Mouse (Mus musculus) heart, embryonic 13.5 days (tissue): Measurements from ENCODE around the gene Heg1. TPM values are rescaled to one million over a fixed set of nuclear protein-coding genes. Genes with fewer than 3 reads are reported as not detected.

Source experiments
- ATAC-seq: fragments of 200-750 bp; cut with Nextera tagmentation; 2 replicates; pipeline ENCODE4 v1.8.0; 2017; ENCODE audit warnings: moderate TSS enrichment; ENCODE audit not compliant: insufficient number of reproducible peaks, low FRiP score, low TSS enrichment; ENCODE audit errors: extremely low read depth
- H3K27ac ChIP-seq: fragments of 300-500 bp; sonication (generic); replicated peaks from 2 replicates; pipeline ENCODE4 v1.5.1; 2015; ENCODE audit warnings: moderate library complexity, mild to moderate bottlenecking, inconsistent platforms
- H3K27me3 ChIP-seq: fragments of 300-500 bp; sonication (generic); replicated peaks from 2 replicates; pipeline ENCODE4 v1.6.1; 2015; ENCODE audit warnings: mild to moderate bottlenecking, inconsistent platforms
- H3K36me3 ChIP-seq: fragments of 300-500 bp; sonication (generic); 2 replicates; pipeline ENCODE4 v1.6.1; 2015; ENCODE audit warnings: mild to moderate bottlenecking, inconsistent platforms
- H3K4me1 ChIP-seq: fragments of 300-500 bp; sonication (generic); 2 replicates; pipeline ENCODE4 v1.6.1; 2015; ENCODE audit warnings: inconsistent platforms
- H3K4me2 ChIP-seq: fragments of 300-500 bp; sonication (generic); 2 replicates; pipeline ENCODE4 v1.6.1; 2015; ENCODE audit warnings: inconsistent platforms, mild to moderate bottlenecking, moderate library complexity
- H3K4me3 ChIP-seq: fragments of 300-500 bp; sonication (generic); 2 replicates; pipeline ENCODE4 v1.5.1; 2015; ENCODE audit warnings: moderate library complexity, mild to moderate bottlenecking, inconsistent platforms
- H3K9ac ChIP-seq: fragments of 300-500 bp; sonication (generic); 2 replicates; pipeline ENCODE4 v1.6.1; 2015; ENCODE audit warnings: inconsistent platforms, mild to moderate bottlenecking, moderate library complexity
- H3K9me3 ChIP-seq: fragments of 300-500 bp; sonication (generic); 2 replicates; pipeline ENCODE4 v1.6.1; 2016; ENCODE audit warnings: inconsistent platforms
- WGBS: fragments of 180-500 bp; shearing (Covaris S2); methylation state at CpG from one replicate; pipeline ENCODE4 v1.1.7; 2015; ENCODE audit warnings: mixed read lengths; 5-methylcytosine and 5-hydroxymethylcytosine counted together
- polyA plus RNA-seq: library from polyadenylated mRNA; unstranded; fragments of >200 nt; fragmentation: Nextera tagmentation; extraction: Ambion mirVana; gene quantifications from 2 replicates; pipeline ENCODE4 v1.2.1, GENCODE M21; 2015

Gene Heg1
- polyA plus RNA-seq, 1 experiment from 2014 or later: 32.3 TPM

GRCm38 (mm10) chr16:33708031-33708430, 23.9 kb downstream of the Heg1 start:
- Histone ChIP-seq H3K27me3 (no peaks in the 10 kb centered on the region), H3K4me1 (peaks cover 83% of the 10 kb centered on the region), H3K27ac (no peak overlapping the region), H3K9me3 (no peaks in the 10 kb centered on the region), H3K4me3 (no peak overlapping the region), H3K9ac (no peak overlapping the region), H3K4me2 (no peak overlapping the region), H3K36me3 (peaks cover 48% of the 10 kb centered on the region)
- 86% methylated on average over 10 of the region's 10 CpGs for WGBS
- no peak for ATAC-seq

- peaks cover 83% of the 10 kb centered on the region for H3K4me1 ChIP-seq
- H3K9ac ChIP-seq: no peak overlapping the region
- 86% methylated on average over 12 of the region's 12 CpGs for WGBS
- no peaks in the 10 kb centered on the region for H3K27me3 ChIP-seq
- ATAC-seq: no peak
- no peak overlapping the region for H3K27ac ChIP-seq
- H3K9me3 ChIP-seq: no peaks in the 10 kb centered on the region
- H3K36me3 ChIP-seq: peaks cover 54% of the 10 kb centered on the region
- H3K4me2 ChIP-seq: no peak overlapping the region
- no peak overlapping the region for H3K4me3 ChIP-seq
Measured at GRCm38 (mm10) chr16:33708585-33709397, 24.6 kb downstream of the Heg1 start.

- no peaks in the 10 kb centered on the region for H3K27me3 ChIP-seq
- ATAC-seq: peak; percentile 37
- H3K4me2 ChIP-seq: peak overlapping the region; percentile 56
- H3K4me3 ChIP-seq: peak overlapping the region; percentile 25
- H3K9ac ChIP-seq: no peak overlapping the region; the same call in 1 of the 2 replicates
- peaks cover 55% of the 10 kb centered on the region for H3K4me1 ChIP-seq
- peak overlapping the region; percentile 20; the same call in 1 of the 2 replicates for H3K27ac ChIP-seq
- WGBS: 13% methylated on average over 13 of the region's 13 CpGs
- H3K36me3 ChIP-seq: peaks cover 72% of the 10 kb centered on the region
- no peaks in the 10 kb centered on the region for H3K9me3 ChIP-seq
Measured at GRCm38 (mm10) chr16:33714271-33714670, 30.1 kb downstream of the Heg1 start.

GRCm38 (mm10) chr16:33723241-33723640, 39.1 kb downstream of the Heg1 start:
- Histone ChIP-seq H3K27ac (no peak overlapping the region), H3K27me3 (no peaks in the 10 kb centered on the region), H3K9me3 (peaks cover 6% of the 10 kb centered on the region; the same call in 1 of the 2 replicates), H3K4me2 (no peak overlapping the region), H3K4me3 (no peak overlapping the region), H3K4me1 (no peaks in the 10 kb centered on the region), H3K9ac (no peak overlapping the region), H3K36me3 (peaks cover 91% of the 10 kb centered on the region)
- 89% methylated on average over 2 of the region's 2 CpGs for WGBS
- ATAC-seq: no peak

GRCm38 (mm10) chr16:33723983-33724382, 39.8 kb downstream of the Heg1 start:
- ATAC-seq: no peak
- H3K4me2 ChIP-seq: no peak overlapping the region
- peaks cover 91% of the 10 kb centered on the region for H3K36me3 ChIP-seq
- no peak overlapping the region for H3K27ac ChIP-seq
- no peaks in the 10 kb centered on the region for H3K27me3 ChIP-seq
- no peaks in the 10 kb centered on the region for H3K4me1 ChIP-seq
- no peak overlapping the region for H3K9ac ChIP-seq
- WGBS: 94% methylated on average over 3 of the region's 3 CpGs
- H3K9me3 ChIP-seq: peaks cover 6% of the 10 kb centered on the region; the same call in 1 of the 2 replicates
- no peak overlapping the region for H3K4me3 ChIP-seq

GRCm38 (mm10) chr16:33726261-33726660, 42.1 kb downstream of the Heg1 start:
- Histone ChIP-seq H3K4me1 (peaks cover 5% of the 10 kb centered on the region), H3K9ac (no peak overlapping the region), H3K27me3 (no peaks in the 10 kb centered on the region), H3K36me3 (peaks cover 92% of the 10 kb centered on the region), H3K9me3 (peaks cover 6% of the 10 kb centered on the region; the same call in 1 of the 2 replicates), H3K27ac (no peak overlapping the region), H3K4me2 (no peak overlapping the region), H3K4me3 (no peak overlapping the region)
- no peak for ATAC-seq
- 88% methylated on average over 17 of the region's 17 CpGs for WGBS

- H3K4me3 ChIP-seq: no peak overlapping the region
- no peak for ATAC-seq
- peaks cover 6% of the 10 kb centered on the region; the same call in 1 of the 2 replicates for H3K9me3 ChIP-seq
- H3K27ac ChIP-seq: no peak overlapping the region
- no peak overlapping the region for H3K9ac ChIP-seq
- 82% methylated on average over 7 of the region's 7 CpGs for WGBS
- H3K36me3 ChIP-seq: peaks cover 90% of the 10 kb centered on the region
- peaks cover 10% of the 10 kb centered on the region for H3K4me1 ChIP-seq
- no peak overlapping the region for H3K4me2 ChIP-seq
- H3K27me3 ChIP-seq: no peaks in the 10 kb centered on the region
Measured at GRCm38 (mm10) chr16:33726892-33727291, 42.7 kb downstream of the Heg1 start.

GRCm38 (mm10) chr16:33728427-33728826, 44.3 kb downstream of the Heg1 start:
- ATAC-seq: no peak
- no peak overlapping the region for H3K9ac ChIP-seq
- H3K4me3 ChIP-seq: no peak overlapping the region
- H3K4me2 ChIP-seq: no peak overlapping the region
- no peak overlapping the region for H3K27ac ChIP-seq
- 74% methylated on average over 13 of the region's 13 CpGs for WGBS
- H3K36me3 ChIP-seq: peaks cover 92% of the 10 kb centered on the region
- H3K9me3 ChIP-seq: peaks cover 6% of the 10 kb centered on the region; the same call in 1 of the 2 replicates
- H3K4me1 ChIP-seq: peaks cover 18% of the 10 kb centered on the region
- H3K27me3 ChIP-seq: no peaks in the 10 kb centered on the region

- no peak for ATAC-seq
- H3K9me3 ChIP-seq: no peaks in the 10 kb centered on the region
Measured at GRCm38 (mm10) chr16:33731291-33731690, 47.1 kb downstream of the Heg1 start.

GRCm38 (mm10) chr16:33732237-33732749, 48.1 kb downstream of the Heg1 start:
- peaks cover 96% of the 10 kb centered on the region for H3K36me3 ChIP-seq
- H3K4me1 ChIP-seq: peaks cover 24% of the 10 kb centered on the region
- whole genome bisulfite sequencing: 42% methylated on average over 6 of the region's 6 CpGs
- no peak overlapping the region for H3K4me3 ChIP-seq
- no peak overlapping the region for H3K9ac ChIP-seq
- no peak overlapping the region for H3K4me2 ChIP-seq
- no peak overlapping the region for H3K27ac ChIP-seq
- no peak for ATAC-seq
- no peaks in the 10 kb centered on the region for H3K27me3 ChIP-seq
- no peaks in the 10 kb centered on the region for H3K9me3 ChIP-seq

More at GRCm38 (mm10) chr16:33731291-33731690, 47.1 kb downstream of the Heg1 start:
- Histone ChIP-seq H3K9ac (no peak overlapping the region), H3K4me2 (no peak overlapping the region), H3K4me1 (peaks cover 24% of the 10 kb centered on the region), H3K27ac (no peak overlapping the region), H3K4me3 (no peak overlapping the region), H3K27me3 (no peaks in the 10 kb centered on the region), H3K36me3 (peaks cover 97% of the 10 kb centered on the region)
- 84% methylated on average over 12 of the region's 12 CpGs for WGBS

GRCm38 (mm10) chr16:33732846-33733580, 48.8 kb downstream of the Heg1 start:
- Histone ChIP-seq H3K36me3 (peaks cover 96% of the 10 kb centered on the region), H3K4me3 (no peak overlapping the region)
- 80% methylated on average over 15 of the region's 15 CpGs for WGBS

More at GRCm38 (mm10) chr16:33732846-33733580, 48.8 kb downstream of the Heg1 start:
- ATAC-seq: no peak
- no peak overlapping the region for H3K9ac ChIP-seq
- H3K9me3 ChIP-seq: no peaks in the 10 kb centered on the region
- no peak overlapping the region for H3K4me2 ChIP-seq
- H3K27ac ChIP-seq: no peak overlapping the region
- H3K4me1 ChIP-seq: peaks cover 24% of the 10 kb centered on the region
- no peaks in the 10 kb centered on the region for H3K27me3 ChIP-seq
